Mouse (Mus musculus): ENCODE data around the gene Cyb5r1.

Cyb5r1 gene

DNA sequence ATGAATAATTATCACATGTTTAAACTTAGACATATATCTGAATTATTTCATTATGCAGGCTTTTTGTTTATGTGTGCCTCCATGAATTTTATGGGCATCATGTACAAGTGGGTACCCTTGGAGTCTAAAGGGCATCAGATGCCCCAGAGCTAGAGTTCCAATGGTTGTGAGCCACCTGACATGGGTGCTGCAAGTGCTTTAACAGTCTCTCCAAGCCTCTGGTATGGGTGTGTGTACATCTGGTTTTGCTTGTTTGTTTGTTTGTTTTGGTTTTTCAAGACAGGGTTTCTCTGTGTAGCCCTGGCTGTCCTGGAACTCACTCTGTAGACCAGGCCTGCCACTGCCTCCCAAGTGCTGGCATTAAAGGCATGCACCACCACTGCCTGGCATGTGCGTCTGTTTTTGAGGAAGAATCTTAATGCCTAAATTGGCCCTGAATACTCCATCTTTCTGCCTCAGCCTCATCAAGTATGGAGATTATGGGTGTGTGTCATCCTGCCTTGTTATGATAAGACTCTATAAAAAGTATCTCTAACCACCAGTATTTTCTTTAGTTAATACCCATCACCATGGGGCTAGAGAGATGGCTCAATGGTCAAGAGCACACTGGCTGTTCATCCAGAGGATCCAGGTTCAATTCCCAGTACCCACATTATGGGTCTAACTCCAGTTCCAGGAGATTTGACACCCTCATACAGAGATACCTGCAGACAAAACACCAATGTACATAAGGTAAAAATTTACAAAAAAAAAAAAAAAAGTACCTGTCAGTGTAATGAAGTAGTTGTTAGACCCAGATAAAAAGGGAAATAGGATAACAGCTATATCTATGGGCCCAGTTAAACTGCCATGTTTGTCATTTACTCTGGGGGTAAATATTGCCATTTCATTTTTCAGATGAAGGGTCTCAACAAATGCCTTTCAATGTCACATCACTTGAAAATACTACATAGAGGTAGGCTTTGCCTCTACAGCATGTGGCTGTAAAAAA lies 55.2 kb downstream of the Cyb5r1 start:
- DNase-seq (ENCODE audit: low spot score) = no peak

Measured in urinary bladder, postnatal 14 days (tissue).